Mouse (Mus musculus): ENCODE results near the gene Gsk3a. TPM values are rescaled to one million over a fixed set of nuclear protein-coding genes. Genes with fewer than 3 reads are reported as not detected.
"Not testable (repeated sequence)": the region's sequence is repeated elsewhere in the genome, so short reads cannot be mapped to it uniquely, and the experiment has no call there.

Gene Gsk3a
- polyA plus RNA-seq, 1 experiment from 2014 or later, result 14.3 TPM

- no peak for DNase-seq (ENCODE audit: low spot score)
- H3K4me3 ChIP-seq (ENCODE audit: low read depth, low read length), result peak overlapping the region; percentile 69
- H3K27me3 ChIP-seq (replicated peaks; ENCODE audit: control insufficient read depth, insufficient read depth, low read length), result no peaks in the 10 kb centered on the region
- H3K4me1 ChIP-seq (ENCODE audit: control insufficient read depth, insufficient read depth, low read length), result peaks cover 11% of the 10 kb centered on the region
- 37% methylated on average over 4 of the region's 4 CpGs for WGBS
- H3K4me2 ChIP-seq (ENCODE audit: low read depth, low read length), result peak overlapping the region; percentile 92
- H3K27ac ChIP-seq (replicated peaks; ENCODE audit: low read depth, low read length), result peak overlapping the region; percentile 75; the same call in 1 of the 2 replicates
- ATAC-seq (ENCODE audit: low read depth), result no peak
- peak overlapping the region; percentile 80 for H3K9ac ChIP-seq (ENCODE audit: low read depth, low read length)
- no peaks in the 10 kb centered on the region for H3K9me3 ChIP-seq (ENCODE audit: control insufficient read depth, low read length)
- H3K36me3 ChIP-seq (ENCODE audit: control insufficient read depth, insufficient read depth, low read length), result peaks cover 34% of the 10 kb centered on the region
These were observed 31.4 kb upstream of the Gsk3a start for GRCm38 (mm10) chr7:25269029-25269428.

GRCm38 (mm10) chr7:25268588-25268987 lies 30.9 kb upstream of the Gsk3a start:
- Histone ChIP-seq H3K4me1 (ENCODE audit: control insufficient read depth, insufficient read depth, low read length) (peaks cover 10% of the 10 kb centered on the region), H3K27ac (replicated peaks; ENCODE audit: low read depth, low read length) (peak overlapping the region; percentile 75), H3K9ac (ENCODE audit: low read depth, low read length) (peak overlapping the region; percentile 80), H3K27me3 (replicated peaks; ENCODE audit: control insufficient read depth, insufficient read depth, low read length) (no peaks in the 10 kb centered on the region), H3K4me2 (ENCODE audit: low read depth, low read length) (peak overlapping the region; percentile 92), H3K4me3 (ENCODE audit: low read depth, low read length) (peak overlapping the region; percentile 69), H3K36me3 (ENCODE audit: control insufficient read depth, insufficient read depth, low read length) (peaks cover 30% of the 10 kb centered on the region), H3K9me3 (ENCODE audit: control insufficient read depth, low read length) (no peaks in the 10 kb centered on the region)
- WGBS, result 7% methylated on average over 7 of the region's 7 CpGs
- no peak for ATAC-seq (ENCODE audit: low read depth)
- DNase-seq (ENCODE audit: low spot score), result no peak

- DNase-seq (ENCODE audit: low spot score) (peak; percentile 100), ATAC-seq (ENCODE audit: low read depth) (peak; percentile 96)
- peak overlapping the region; percentile 92 for H3K4me2 ChIP-seq (ENCODE audit: low read depth, low read length)
- 1% methylated on average over 33 of the region's 33 CpGs for WGBS
- peak overlapping the region; percentile 80 for H3K9ac ChIP-seq (ENCODE audit: low read depth, low read length)
- H3K4me3 ChIP-seq (ENCODE audit: low read depth, low read length), result peak overlapping the region; percentile 69
- H3K36me3 ChIP-seq (ENCODE audit: control insufficient read depth, insufficient read depth, low read length), result peaks cover 23% of the 10 kb centered on the region
- H3K4me1 ChIP-seq (ENCODE audit: control insufficient read depth, insufficient read depth, low read length), result peaks cover 10% of the 10 kb centered on the region
- H3K27ac ChIP-seq (replicated peaks; ENCODE audit: low read depth, low read length), result peak overlapping the region; percentile 89
- no peaks in the 10 kb centered on the region for H3K27me3 ChIP-seq (replicated peaks; ENCODE audit: control insufficient read depth, insufficient read depth, low read length)
- no peaks in the 10 kb centered on the region for H3K9me3 ChIP-seq (ENCODE audit: control insufficient read depth, low read length)
These were observed 30.3 kb upstream of the Gsk3a start for GRCm38 (mm10) chr7:25267751-25268463.

- under 1% methylated on average over 28 of the region's 29 CpGs for WGBS
- DNase-seq (ENCODE audit: low spot score) (peak; percentile 100), ATAC-seq (ENCODE audit: low read depth) (peak; percentile 86)
- H3K27ac ChIP-seq (replicated peaks; ENCODE audit: low read depth, low read length), result peak within 1 kb of the TSS; percentile 89
- no peaks in the 10 kb centered on the region for H3K27me3 ChIP-seq (replicated peaks; ENCODE audit: control insufficient read depth, insufficient read depth, low read length)
- peak within 1 kb of the TSS; percentile 80 for H3K9ac ChIP-seq (ENCODE audit: low read depth, low read length)
- peak within 1 kb of the TSS; percentile 69 for H3K4me3 ChIP-seq (ENCODE audit: low read depth, low read length)
- peaks cover 17% of the 10 kb centered on the region; the same call in 1 of the 2 replicates for H3K36me3 ChIP-seq (ENCODE audit: control insufficient read depth, insufficient read depth, low read length)
- H3K9me3 ChIP-seq (ENCODE audit: control insufficient read depth, low read length), result no peaks in the 10 kb centered on the region
- peaks cover 10% of the 10 kb centered on the region for H3K4me1 ChIP-seq (ENCODE audit: control insufficient read depth, insufficient read depth, low read length)
- H3K4me2 ChIP-seq (ENCODE audit: low read depth, low read length), result peak within 1 kb of the TSS; percentile 92
These were observed 29.7 kb upstream of the Gsk3a start, which contains the start of gene Cic for GRCm38 (mm10) chr7:25267301-25267750. Cic (plus strand) TSS chr7:25267704.

GRCm38 (mm10) chr7:25266180-25266962 lies 28.7 kb upstream of the Gsk3a start:
- peaks cover 10% of the 10 kb centered on the region for H3K4me1 ChIP-seq (ENCODE audit: control insufficient read depth, insufficient read depth, low read length)
- no peak overlapping the region; the same call in 1 of the 2 replicates for H3K9ac ChIP-seq (ENCODE audit: low read depth, low read length)
- no peak for DNase-seq (ENCODE audit: low spot score)
- WGBS, result 84% methylated on average over 8 of the region's 8 CpGs
- no peak overlapping the region for H3K27ac ChIP-seq (replicated peaks; ENCODE audit: low read depth, low read length)
- H3K4me3 ChIP-seq (ENCODE audit: low read depth, low read length), result peak overlapping the region; percentile 69
- peak overlapping the region; percentile 58 for H3K4me2 ChIP-seq (ENCODE audit: low read depth, low read length)
- H3K9me3 ChIP-seq (ENCODE audit: control insufficient read depth, low read length), result no peaks in the 10 kb centered on the region
- peaks cover 8% of the 10 kb centered on the region; the same call in 1 of the 2 replicates for H3K36me3 ChIP-seq (ENCODE audit: control insufficient read depth, insufficient read depth, low read length)
- no peak for ATAC-seq (ENCODE audit: low read depth)
- H3K27me3 ChIP-seq (replicated peaks; ENCODE audit: control insufficient read depth, insufficient read depth, low read length), result no peaks in the 10 kb centered on the region

- H3K4me2 ChIP-seq (ENCODE audit: low read depth, low read length); H3K9me3 ChIP-seq (ENCODE audit: control insufficient read depth, low read length); H3K4me3 ChIP-seq (ENCODE audit: low read depth, low read length); H3K9ac ChIP-seq (ENCODE audit: low read depth, low read length); H3K27ac ChIP-seq (replicated peaks; ENCODE audit: low read depth, low read length); H3K36me3 ChIP-seq (ENCODE audit: control insufficient read depth, insufficient read depth, low read length); DNase-seq (ENCODE audit: low spot score); ATAC-seq (ENCODE audit: low read depth); H3K27me3 ChIP-seq (replicated peaks; ENCODE audit: control insufficient read depth, insufficient read depth, low read length): not testable (repeated sequence)
- H3K4me1 ChIP-seq (ENCODE audit: control insufficient read depth, insufficient read depth, low read length), result peaks cover 10% of the 10 kb centered on the region
- WGBS, result 84% methylated on average over 5 of the region's 5 CpGs
These were observed 28.1 kb upstream of the Gsk3a start for GRCm38 (mm10) chr7:25265743-25266142.

- 24% methylated on average over 17 of the region's 17 CpGs for WGBS
- H3K27ac ChIP-seq (replicated peaks; ENCODE audit: low read depth, low read length), result no peak overlapping the region
- H3K36me3 ChIP-seq (ENCODE audit: control insufficient read depth, insufficient read depth, low read length), result no peaks in the 10 kb centered on the region
- H3K9ac ChIP-seq (ENCODE audit: low read depth, low read length), result no peak overlapping the region
- no peak for ATAC-seq (ENCODE audit: low read depth)
- no peaks in the 10 kb centered on the region for H3K27me3 ChIP-seq (replicated peaks; ENCODE audit: control insufficient read depth, insufficient read depth, low read length)
- no peak overlapping the region for H3K4me3 ChIP-seq (ENCODE audit: low read depth, low read length)
- H3K4me2 ChIP-seq (ENCODE audit: low read depth, low read length), result no peak overlapping the region
- no peaks in the 10 kb centered on the region for H3K9me3 ChIP-seq (ENCODE audit: control insufficient read depth, low read length)
- peaks cover 10% of the 10 kb centered on the region for H3K4me1 ChIP-seq (ENCODE audit: control insufficient read depth, insufficient read depth, low read length)
- no peak for DNase-seq (ENCODE audit: low spot score)
These were observed 26.6 kb upstream of the Gsk3a start for GRCm38 (mm10) chr7:25263968-25264870.

- no peaks in the 10 kb centered on the region for H3K27me3 ChIP-seq (replicated peaks; ENCODE audit: control insufficient read depth, insufficient read depth, low read length)
- no peak overlapping the region for H3K4me3 ChIP-seq (ENCODE audit: low read depth, low read length)
- H3K9me3 ChIP-seq (ENCODE audit: control insufficient read depth, low read length), result no peaks in the 10 kb centered on the region
- ATAC-seq (ENCODE audit: low read depth) (no peak), DNase-seq (ENCODE audit: low spot score) (no peak)
- H3K9ac ChIP-seq (ENCODE audit: low read depth, low read length), result no peak overlapping the region
- H3K27ac ChIP-seq (replicated peaks; ENCODE audit: low read depth, low read length), result no peak overlapping the region
- H3K36me3 ChIP-seq (ENCODE audit: control insufficient read depth, insufficient read depth, low read length), result no peaks in the 10 kb centered on the region
- H3K4me2 ChIP-seq (ENCODE audit: low read depth, low read length), result no peak overlapping the region
- WGBS, result 57% methylated on average over 1 of the region's 1 CpGs
- H3K4me1 ChIP-seq (ENCODE audit: control insufficient read depth, insufficient read depth, low read length), result peaks cover 4% of the 10 kb centered on the region; the same call in 1 of the 2 replicates
These were observed 24.2 kb upstream of the Gsk3a start for GRCm38 (mm10) chr7:25261896-25262295.

Data from embryonic facial prominence, embryonic 14.5 days (tissue).